Mouse (Mus musculus) lung, postnatal 0 days (tissue): Measurements from ENCODE around the gene Gm33543. TPM values are rescaled to one million over a fixed set of nuclear protein-coding genes. Genes with fewer than 3 reads are reported as not detected.

Experiments
- ATAC-seq: fragments of 200-750 bp; cut with Nextera tagmentation; 2 replicates; pipeline ENCODE4 v1.8.0; 2017; ENCODE audit warnings: moderate library complexity
- DNase-seq: peaks from one replicate; pipeline ENCODE4 v3.0.0-alpha.2; 2016; ENCODE audit warnings: low spot score
- H3K27ac ChIP-seq: fragments of 300-500 bp; sonication (generic); 2 replicates; pipeline ENCODE4 v1.5.1; 2014; ENCODE audit warnings: antibody characterized with exemption, mild to moderate bottlenecking, low read length, mixed read lengths
- H3K27me3 ChIP-seq: fragments of 300-500 bp; sonication (generic); replicated peaks from 2 replicates; pipeline ENCODE4 v1.6.1; 2014; ENCODE audit warnings: low read length, mixed read lengths; ENCODE audit not compliant: insufficient read depth
- H3K36me3 ChIP-seq: fragments of 300-500 bp; sonication (generic); 2 replicates; pipeline ENCODE4 v1.6.1; 2014; ENCODE audit warnings: low read length, mixed read lengths; ENCODE audit not compliant: insufficient read depth
- H3K4me1 ChIP-seq: fragments of 300-500 bp; sonication (generic); 2 replicates; pipeline ENCODE4 v1.6.1; 2014; ENCODE audit warnings: antibody characterized with exemption, low read depth, low read length, mixed read lengths; ENCODE audit not compliant: insufficient read depth
- H3K4me2 ChIP-seq: fragments of 300-500 bp; sonication (generic); replicated peaks from 2 replicates; pipeline ENCODE4 v1.6.1; 2014; ENCODE audit warnings: low read depth, mild to moderate bottlenecking, low read length, moderate library complexity, mixed read lengths
- H3K4me3 ChIP-seq: fragments of 300-500 bp; sonication (generic); 2 replicates; pipeline ENCODE4 v1.5.1; 2014; ENCODE audit warnings: low read depth, low read length
- H3K9ac ChIP-seq: fragments of 300-500 bp; sonication (generic); replicated peaks from 2 replicates; pipeline ENCODE4 v1.6.1; 2014; ENCODE audit warnings: low read depth, mild to moderate bottlenecking
- H3K9me3 ChIP-seq: fragments of 300-500 bp; sonication (generic); 2 replicates; pipeline ENCODE4 v1.6.1; 2016; ENCODE audit warnings: low read length, mixed read lengths
- CTCF ChIP-seq: IDR thresholded peaks from 2 replicates; pipeline ENCODE4 v1.5.1; 2016; ENCODE audit warnings: antibody characterized with exemption, mild to moderate bottlenecking
- EP300 ChIP-seq: IDR thresholded peaks from 2 replicates; pipeline ENCODE4 v1.6.1; 2016; ENCODE audit warnings: antibody characterized with exemption, mild to moderate bottlenecking, control low read depth
- WGBS: fragments of 180-500 bp; shearing (Covaris S2); extraction: QIAGEN DNeasy Blood & Tissue Kit; methylation state at CpG from one replicate; pipeline ENCODE4 v1.1.7; 2014; 5-methylcytosine and 5-hydroxymethylcytosine counted together
- polyA plus RNA-seq: library from polyadenylated mRNA; unstranded; fragments of >200 nt; fragmentation: Nextera tagmentation; extraction: Ambion mirVana; gene quantifications from 2 replicates; pipeline ENCODE4 v1.2.1, GENCODE M21; 2015

Gm33543 gene
- polyA plus RNA-seq, 1 experiment from 2014 or later: not detected

GRCm38 (mm10) chr10:95839803-95840202, 2.9 kb downstream of the Gm33543 start:
- TF ChIP-seq CTCF (no peak), EP300 (no peak)
- Histone ChIP-seq H3K9ac (no peak overlapping the region), H3K4me3 (no peak overlapping the region), H3K9me3 (no peaks in the 10 kb centered on the region), H3K27me3 (no peaks in the 10 kb centered on the region), H3K27ac (no peak overlapping the region), H3K4me2 (no peak overlapping the region), H3K4me1 (no peaks in the 10 kb centered on the region), H3K36me3 (no peaks in the 10 kb centered on the region)
- 87% methylated on average over 3 of the region's 3 CpGs for WGBS
- ATAC-seq: no peak
- DNase-seq: no peak

GRCm38 (mm10) chr10:95839036-95839435, 3.7 kb downstream of the Gm33543 start:
- no peaks in the 10 kb centered on the region for H3K4me1 ChIP-seq
- DNase-seq (no peak), ATAC-seq (no peak)
- no peaks in the 10 kb centered on the region for H3K27me3 ChIP-seq
- H3K9me3 ChIP-seq: no peaks in the 10 kb centered on the region
- TF ChIP-seq EP300: no peak
- TF ChIP-seq CTCF: no peak
- no peak overlapping the region for H3K9ac ChIP-seq
- H3K36me3 ChIP-seq: no peaks in the 10 kb centered on the region
- H3K4me2 ChIP-seq: no peak overlapping the region
- H3K4me3 ChIP-seq: no peak overlapping the region
- WGBS: 82% methylated on average over 4 of the region's 4 CpGs
- H3K27ac ChIP-seq: no peak overlapping the region

- DNase-seq: no peak
- 70% methylated on average over 9 of the region's 9 CpGs for WGBS
- H3K9ac ChIP-seq: no peak overlapping the region
- H3K27ac ChIP-seq: no peak overlapping the region
- no peaks in the 10 kb centered on the region for H3K27me3 ChIP-seq
- H3K4me2 ChIP-seq: no peak overlapping the region
- no peaks in the 10 kb centered on the region for H3K36me3 ChIP-seq
- ATAC-seq: no peak
- no peaks in the 10 kb centered on the region for H3K9me3 ChIP-seq
- no peak overlapping the region for H3K4me3 ChIP-seq
- TF ChIP-seq EP300: no peak
- TF ChIP-seq CTCF: no peak
- no peaks in the 10 kb centered on the region for H3K4me1 ChIP-seq
Observed at GRCm38 (mm10) chr10:95836530-95837264, 6.0 kb downstream of the Gm33543 start.

GRCm38 (mm10) chr10:95830891-95831290, 11.8 kb downstream of the Gm33543 start:
- H3K4me2 ChIP-seq: no peak overlapping the region
- 52% methylated on average over 5 of the region's 5 CpGs for WGBS
- DNase-seq (no peak), ATAC-seq (no peak)
- no peaks in the 10 kb centered on the region for H3K4me1 ChIP-seq
- TF ChIP-seq CTCF: no peak
- TF ChIP-seq EP300: no peak
- no peaks in the 10 kb centered on the region for H3K36me3 ChIP-seq
- H3K9ac ChIP-seq: no peak overlapping the region
- H3K4me3 ChIP-seq: no peak overlapping the region
- no peaks in the 10 kb centered on the region for H3K27me3 ChIP-seq
- no peak overlapping the region for H3K27ac ChIP-seq
- no peaks in the 10 kb centered on the region for H3K9me3 ChIP-seq

- DNase-seq: no peak
- Histone ChIP-seq H3K9ac (no peak overlapping the region), H3K36me3 (no peaks in the 10 kb centered on the region), H3K27me3 (no peaks in the 10 kb centered on the region), H3K27ac (no peak overlapping the region), H3K9me3 (no peaks in the 10 kb centered on the region), H3K4me2 (no peak overlapping the region), H3K4me1 (no peaks in the 10 kb centered on the region), H3K4me3 (no peak overlapping the region)
- ATAC-seq: no peak
- TF ChIP-seq CTCF: no peak
- TF ChIP-seq EP300: no peak
Observed at GRCm38 (mm10) chr10:95829471-95829870, 13.3 kb downstream of the Gm33543 start.

GRCm38 (mm10) chr10:95828374-95828773, 14.4 kb downstream of the Gm33543 start:
- Histone ChIP-seq H3K9ac (no peak overlapping the region), H3K4me1 (no peaks in the 10 kb centered on the region), H3K36me3 (no peaks in the 10 kb centered on the region), H3K27me3 (no peaks in the 10 kb centered on the region), H3K9me3 (no peaks in the 10 kb centered on the region), H3K4me2 (no peak overlapping the region), H3K27ac (no peak overlapping the region), H3K4me3 (no peak overlapping the region)
- TF ChIP-seq EP300: no peak
- TF ChIP-seq CTCF: no peak
- 77% methylated on average over 5 of the region's 5 CpGs for WGBS
- DNase-seq (no peak), ATAC-seq (no peak)
